Mouse (Mus musculus) hematopoietic stem cell, adult 5-6 weeks (primary cell): Measurements from ENCODE around the gene Lipo3. TPM values are rescaled to one million over a fixed set of nuclear protein-coding genes. Genes with fewer than 3 reads are reported as not detected.
"Not testable (repeated sequence)": the region's sequence is repeated elsewhere in the genome, so short reads cannot be mapped to it uniquely, and the experiment has no call there.

ENCODE experiments used
- ATAC-seq, 2 experiments: fragments of 125-278 bp in 1 of 2; replicated peaks in 1 of 2; 2 replicates each; pipeline ENCODE4 v1.8.0; 2016 to 2017; ENCODE audit warnings: inconsistent platforms in 2 of 2, mild to moderate bottlenecking in 2 of 2, moderate number of reproducible peaks in 2 of 2, low read depth in 1 of 2, moderate TSS enrichment in 1 of 2; ENCODE audit not compliant: low FRiP score in 2 of 2, poor library complexity in 2 of 2, severe bottlenecking in 2 of 2, insufficient read depth in 1 of 2, low TSS enrichment in 1 of 2
- total RNA-seq: library from RNA; stranded (forward); fragments of 172-1452, 232-1000 nt; gene quantifications from 2 replicates; pipeline ENCODE4 v1.2.3, GENCODE M21; 2017

Gene Lipo3
- 9.2 and 12.7 TPM in 2 replicates for total RNA-seq

DNA sequence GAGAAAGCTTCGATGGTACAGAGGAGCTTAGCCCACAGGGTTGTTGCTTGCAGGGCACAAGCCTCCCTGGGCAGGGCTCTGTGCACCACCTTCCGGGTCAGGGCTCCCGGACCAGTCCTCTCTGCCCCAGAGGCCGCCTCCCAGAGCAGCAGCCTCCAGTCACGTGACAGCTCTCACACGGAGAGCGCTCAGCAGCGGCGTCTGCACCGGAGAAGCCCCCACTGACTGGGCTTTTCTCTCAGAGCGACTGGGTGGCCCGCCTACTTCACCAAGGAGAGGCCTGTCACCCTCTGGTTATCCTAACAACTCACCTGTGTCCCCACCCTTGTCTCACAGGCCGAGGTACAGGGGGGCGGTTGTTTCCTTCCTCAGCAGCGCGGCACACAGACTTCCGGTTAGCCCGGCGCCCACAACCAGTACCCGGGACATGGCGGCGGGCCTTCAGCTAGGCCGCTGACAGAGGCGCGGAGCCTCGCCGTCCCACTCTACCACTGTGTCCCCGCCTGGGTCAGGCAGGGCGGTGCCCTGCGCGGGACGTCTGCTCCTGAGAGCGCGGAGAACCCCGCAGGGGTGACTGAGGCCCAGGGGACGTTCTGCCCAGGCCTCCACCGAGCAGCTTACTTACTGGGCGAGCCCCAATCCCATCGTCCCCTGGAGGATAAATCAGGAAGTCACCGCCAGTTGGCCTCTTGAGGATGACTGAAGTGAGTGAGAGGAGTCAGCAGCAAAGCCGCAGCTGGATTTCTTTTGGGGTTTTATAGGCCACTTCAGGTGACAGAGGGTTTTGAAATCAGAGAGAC lies at the start of gene Lipo3:
TSS of gene Lipo3 (minus strand) at position 665 of the 800 bp plus-strand sequence.
- peak; percentile 67 to 80 for ATAC-seq

DNA sequence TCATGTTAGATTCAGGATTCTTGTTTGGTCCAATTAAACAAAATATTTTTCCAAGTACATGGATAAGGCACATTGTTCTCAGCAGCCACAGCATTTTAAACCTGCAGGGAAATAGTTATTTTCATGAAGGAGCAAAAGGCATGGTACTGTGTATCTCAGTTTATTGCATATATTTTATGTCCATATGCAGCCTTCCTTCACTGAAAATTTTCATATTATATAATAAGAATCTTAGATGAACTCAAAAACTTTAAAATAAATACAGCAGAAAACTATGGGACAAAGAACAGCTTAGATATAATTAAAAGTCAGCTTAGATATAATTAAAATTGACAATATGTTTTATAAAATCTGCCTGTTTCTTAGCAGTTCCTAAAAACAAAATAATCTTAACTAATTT lies 25.6 kb upstream of the Lipo3 start, which contains the start of gene Lipo1:
TSS of gene Lipo1 (minus strand) at position 101 of the 400 bp plus-strand sequence.
- ATAC-seq: not testable (repeated sequence)

GRCm38 (mm10) chr19:33786576-33787277 lies 25.0 kb upstream of the Lipo3 start:
- ATAC-seq: no peak

GRCm38 (mm10) chr19:33751259-33751658 lies 10.5 kb downstream of the Lipo3 start, which contains the start of gene Lipo2:
Lipo2 (minus strand) TSS chr19:33751359.
- ATAC-seq: not testable (repeated sequence)

DNA sequence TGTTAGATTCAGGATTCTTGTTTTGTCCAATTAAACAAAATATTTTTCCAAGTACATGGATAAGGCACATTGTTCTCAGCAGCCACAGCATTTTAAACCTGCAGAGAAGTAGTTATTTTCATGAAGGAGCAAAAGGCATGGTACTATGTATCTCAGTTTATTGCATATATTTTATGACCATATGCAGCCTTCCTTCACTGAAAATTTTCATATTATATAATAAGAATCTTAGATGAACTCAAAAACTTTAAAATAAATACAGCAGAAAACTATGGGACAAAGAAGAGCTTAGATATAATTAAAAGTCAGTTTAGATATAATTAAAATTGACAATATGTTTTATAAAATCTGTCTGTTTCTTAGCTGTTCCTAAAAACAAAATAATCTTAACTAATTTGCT lies 136.6 kb downstream of the Lipo3 start, which contains the start of gene Gm8978:
TSS of gene Gm8978 (minus strand) at position 101 of the 400 bp plus-strand sequence.
- not testable (repeated sequence) for ATAC-seq

DNA sequence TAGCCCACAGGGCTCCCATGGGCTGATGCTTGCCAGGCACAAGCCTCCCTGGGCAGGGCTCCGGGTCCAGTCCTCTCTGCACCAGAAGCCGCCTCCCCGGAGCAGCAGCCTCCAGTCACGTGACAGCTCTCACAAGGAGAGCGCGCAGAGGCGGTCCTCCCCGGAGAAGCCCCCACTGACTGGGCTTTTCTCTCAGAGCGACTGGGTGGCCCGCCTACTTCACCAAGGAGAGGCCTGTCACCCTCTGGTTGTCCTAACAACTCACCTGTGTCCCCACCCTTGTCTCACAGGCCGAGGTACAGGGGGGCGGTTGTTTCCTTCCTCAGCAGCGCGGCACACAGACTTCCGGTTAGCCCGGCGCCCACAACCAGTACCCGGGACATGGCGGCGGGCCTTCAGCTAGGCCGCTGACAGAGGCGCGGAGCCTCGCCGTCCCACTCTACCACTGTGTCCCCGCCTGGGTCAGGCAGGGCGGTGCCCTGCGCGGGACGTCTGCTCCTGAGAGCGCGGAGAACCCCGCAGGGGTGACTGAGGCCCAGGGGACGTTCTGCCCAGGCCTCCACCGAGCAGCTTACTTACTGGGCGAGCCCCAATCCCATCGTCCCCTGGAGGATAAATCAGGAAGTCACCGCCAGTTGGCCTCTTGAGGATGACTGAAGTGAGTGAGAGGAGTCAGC lies 172.0 kb downstream of the Lipo3 start:
- ATAC-seq: peak; percentile 85 to 89

GRCm38 (mm10) chr19:33568551-33568950 lies 193.2 kb downstream of the Lipo3 start:
- not testable (repeated sequence) for ATAC-seq

DNA sequence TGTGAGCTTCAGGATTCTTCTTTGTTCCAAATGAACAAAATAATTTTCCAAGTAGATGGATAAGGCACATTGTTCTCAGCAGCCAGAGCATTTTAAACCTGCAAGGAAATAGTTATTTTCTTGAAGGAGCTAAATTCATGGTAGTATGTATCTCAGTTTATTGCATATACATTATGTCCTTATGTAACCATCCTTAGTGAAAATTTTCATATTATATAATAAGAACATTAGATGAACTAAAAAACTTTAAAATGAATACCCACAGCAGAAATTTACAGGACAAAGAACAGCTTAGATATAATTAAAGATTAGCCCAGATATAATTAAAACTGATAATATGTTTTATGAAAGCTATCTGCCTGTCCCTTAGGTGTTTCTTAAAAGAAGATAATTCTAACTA lies 244.1 kb downstream of the Lipo3 start, which contains the start of gene Lipo4:
TSS of gene Lipo4 (minus strand) at position 101 of the 400 bp plus-strand sequence.
- ATAC-seq: no peak

Other genes starting within 250 kb of the Lipo3 start
- not detected in 2 replicates for gene Lipo4, start 244.2 kb downstream of the Lipo3 start, total RNA-seq
- gene Gm8978, start 136.7 kb downstream of the Lipo3 start, total RNA-seq: not detected in 2 replicates
- not detected in 2 replicates for gene Lipo2, start 10.6 kb downstream of the Lipo3 start, total RNA-seq
- gene Lipo1, start 25.5 kb upstream of the Lipo3 start, total RNA-seq: not detected in 2 replicates
- not detected in 2 replicates for gene Lipf, start 199.2 kb upstream of the Lipo3 start, total RNA-seq
- gene Lipk, start 246.3 kb upstream of the Lipo3 start, total RNA-seq: not detected in 2 replicates